Mouse (Mus musculus): ENCODE data around the gene Fgfr1op2.

The Fgfr1op2 gene

GRCm38 (mm10) chr6:146642276-146643183 lies 65.5 kb downstream of the Fgfr1op2 start, which contains the start of the genes Med21 and Tm7sf3:
Gene Med21, plus strand, starts transcription at chr6:146642547.
Gene Tm7sf3, minus strand, starts transcription at chr6:146642824.
- peak; percentile 97 for DNase-seq

- DNase-seq: no peak
Observed at GRCm38 (mm10) chr6:146643184-146643570, 66.2 kb downstream of the Fgfr1op2 start.

Measured in layer of hippocampus, adult 9-11 months (tissue).